Mouse (Mus musculus): ENCODE measurements around the gene Pheta1. TPM values are rescaled to one million over a fixed set of nuclear protein-coding genes. Genes with fewer than 3 reads are reported as not detected.
A peak's percentile ranks its signal among the peaks of the same experiment; 100 is the strongest.

The Pheta1 gene
- polyA plus RNA-seq, 1 experiment from 2014 or later = 24.4 TPM

DNA sequence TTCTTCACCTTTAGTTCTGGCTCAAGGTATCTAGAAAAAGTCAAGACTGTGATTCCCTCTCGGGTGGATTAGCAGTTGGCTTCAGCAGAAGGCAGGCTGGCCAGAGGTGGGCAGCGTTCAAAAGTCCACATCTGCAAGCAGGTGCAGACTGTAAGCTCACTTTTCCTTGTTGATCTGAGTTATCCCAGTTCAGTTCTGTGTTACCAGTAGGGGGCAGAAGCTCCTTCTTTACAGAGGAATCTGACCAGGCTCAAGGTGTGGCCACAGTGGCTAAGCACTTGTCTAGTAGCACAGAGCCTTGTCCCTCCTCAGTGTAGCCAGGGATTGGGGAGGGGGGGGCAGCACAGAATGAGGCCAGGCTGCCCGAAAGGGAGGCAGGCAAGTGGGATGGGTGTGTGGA, 33.7 kb upstream of the Pheta1 start:
- Histone ChIP-seq H3K27me3 (replicated peaks; ENCODE audit: control insufficient read depth, insufficient read depth, low read length) (no peaks in the 10 kb centered on the region), H3K4me1 (replicated peaks; ENCODE audit: control insufficient read depth, insufficient read depth, low read length) (no peaks in the 10 kb centered on the region), H3K9ac (ENCODE audit: low read length) (no peak overlapping the region), H3K27ac (ENCODE audit: low read depth) (no peak overlapping the region), H3K9me3 (ENCODE audit: control insufficient read depth, low read length) (no peaks in the 10 kb centered on the region), H3K4me2 (ENCODE audit: low read length) (no peak overlapping the region), H3K36me3 (ENCODE audit: control insufficient read depth, insufficient read depth, low read length) (peaks cover 99% of the 10 kb centered on the region), H3K4me3 (ENCODE audit: low read depth, low read length) (no peak overlapping the region)
- WGBS = 61% methylated on average over 3 of the region's 3 CpGs
- ATAC-seq (replicated peaks; ENCODE audit: low FRiP score, low TSS enrichment, low read depth) = peak; percentile 38; the same call in 1 of the 2 replicates
- DNase-seq (ENCODE audit: low spot score) = no peak

DNA sequence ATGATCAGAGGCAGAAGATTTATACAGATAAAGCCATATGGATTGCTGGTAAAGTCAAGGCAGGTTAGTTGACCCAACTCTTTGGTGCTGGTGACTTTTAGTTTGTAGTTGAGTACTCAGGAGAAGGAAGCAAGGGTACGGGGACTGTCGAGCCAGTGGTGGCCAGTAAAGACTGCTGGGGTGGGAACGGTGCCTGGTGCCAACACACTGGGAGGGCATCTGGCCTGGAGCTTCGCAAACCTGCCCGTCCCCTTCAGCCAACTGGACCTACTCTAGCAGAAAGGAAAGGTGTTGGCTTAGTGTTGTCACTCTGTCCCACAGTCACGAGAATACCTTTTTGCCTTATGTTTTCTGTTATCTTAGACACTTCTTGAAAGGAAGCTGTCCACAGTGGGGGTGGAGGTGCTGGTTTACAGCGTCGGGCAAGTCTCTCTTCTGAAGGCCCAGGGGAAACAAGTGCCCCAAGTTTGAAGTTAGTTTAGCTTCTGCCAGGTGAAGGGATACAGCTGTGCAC, 32.9 kb upstream of the Pheta1 start:
- no peak for ATAC-seq (replicated peaks; ENCODE audit: low FRiP score, low TSS enrichment, low read depth)

DNA sequence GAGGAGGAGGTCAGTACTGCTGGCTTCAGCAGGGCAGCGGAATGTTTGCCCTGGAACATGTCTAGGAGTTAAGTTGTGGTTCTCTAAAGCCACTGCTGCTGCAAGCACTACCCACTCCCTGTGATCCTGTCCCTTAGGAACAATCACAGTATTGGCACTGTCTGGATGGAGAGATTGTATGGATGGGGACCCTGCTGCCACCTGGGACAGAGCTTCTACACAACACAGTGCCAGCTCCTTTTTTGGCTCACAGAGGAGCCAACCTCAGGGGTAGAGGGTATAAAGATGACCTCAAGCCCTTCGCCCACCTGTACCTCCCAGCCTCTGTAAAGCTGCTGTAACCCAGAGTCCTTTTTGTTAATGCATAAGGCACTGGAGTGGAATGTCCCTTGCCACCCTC, 32.2 kb upstream of the Pheta1 start:
- ATAC-seq (replicated peaks; ENCODE audit: low FRiP score, low TSS enrichment, low read depth) (no peak), DNase-seq (ENCODE audit: low spot score) (no peak)
- Histone ChIP-seq H3K36me3 (ENCODE audit: control insufficient read depth, insufficient read depth, low read length) (peaks cover 94% of the 10 kb centered on the region), H3K9ac (ENCODE audit: low read length) (no peak overlapping the region), H3K9me3 (ENCODE audit: control insufficient read depth, low read length) (no peaks in the 10 kb centered on the region), H3K27me3 (replicated peaks; ENCODE audit: control insufficient read depth, insufficient read depth, low read length) (no peaks in the 10 kb centered on the region), H3K4me2 (ENCODE audit: low read length) (no peak overlapping the region), H3K4me1 (replicated peaks; ENCODE audit: control insufficient read depth, insufficient read depth, low read length) (no peaks in the 10 kb centered on the region), H3K4me3 (ENCODE audit: low read depth, low read length) (no peak overlapping the region), H3K27ac (ENCODE audit: low read depth) (no peak overlapping the region)
- WGBS = 91% methylated on average over 2 of the region's 2 CpGs

More for the DNA sequence above, 32.9 kb upstream of the Pheta1 start:
- no peaks in the 10 kb centered on the region for H3K9me3 ChIP-seq (ENCODE audit: control insufficient read depth, low read length)
- H3K27ac ChIP-seq (ENCODE audit: low read depth) = no peak overlapping the region
- no peak for DNase-seq (ENCODE audit: low spot score)
- 79% methylated on average over 8 of the region's 8 CpGs for WGBS
- no peak overlapping the region for H3K9ac ChIP-seq (ENCODE audit: low read length)
- no peak overlapping the region for H3K4me3 ChIP-seq (ENCODE audit: low read depth, low read length)
- no peaks in the 10 kb centered on the region for H3K4me1 ChIP-seq (replicated peaks; ENCODE audit: control insufficient read depth, insufficient read depth, low read length)
- H3K4me2 ChIP-seq (ENCODE audit: low read length) = no peak overlapping the region
- H3K36me3 ChIP-seq (ENCODE audit: control insufficient read depth, insufficient read depth, low read length) = peaks cover 94% of the 10 kb centered on the region
- no peaks in the 10 kb centered on the region for H3K27me3 ChIP-seq (replicated peaks; ENCODE audit: control insufficient read depth, insufficient read depth, low read length)

DNA sequence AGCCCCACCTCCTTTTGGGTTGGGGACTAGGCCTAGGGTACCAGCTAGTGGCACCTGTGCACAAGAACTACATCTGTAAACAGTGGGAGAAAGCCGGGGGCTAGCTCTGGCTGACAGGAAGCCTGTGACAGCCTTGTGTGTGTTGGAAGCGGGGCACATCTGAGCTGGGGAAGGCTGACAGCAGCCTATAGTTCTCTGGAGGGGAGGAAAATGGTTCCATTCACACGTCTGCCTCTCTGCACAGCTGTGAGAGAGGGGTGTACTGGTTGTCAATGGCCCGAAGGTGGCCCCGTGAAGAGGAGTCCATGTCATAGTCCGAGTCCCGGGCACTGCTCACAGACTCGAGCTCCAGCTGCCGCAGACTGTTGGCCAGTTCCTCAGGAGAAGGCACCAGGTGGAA, 31.2 kb upstream of the Pheta1 start:
- ATAC-seq (replicated peaks; ENCODE audit: low FRiP score, low TSS enrichment, low read depth) = no peak
- WGBS = 84% methylated on average over 9 of the region's 9 CpGs

DNA sequence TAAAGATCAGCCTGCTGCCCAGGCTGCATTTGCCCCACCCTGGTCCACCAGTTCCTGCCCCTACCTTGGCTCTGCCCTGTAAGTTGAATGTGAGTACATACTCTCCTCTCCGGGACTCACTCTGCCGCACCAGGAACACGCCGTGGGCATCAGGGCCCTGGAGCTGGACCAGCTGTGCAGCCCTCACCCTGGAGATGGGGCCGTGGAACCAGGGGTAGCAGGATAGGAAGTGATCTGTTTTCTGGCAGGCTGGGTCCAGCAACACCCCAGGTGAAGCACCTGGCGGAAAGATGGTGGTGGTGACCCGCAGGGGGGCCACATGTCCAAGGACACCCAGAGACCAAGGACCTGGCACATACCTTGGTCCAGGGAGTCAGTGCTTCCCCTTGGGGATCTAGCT, 30.4 kb upstream of the Pheta1 start:
- Histone ChIP-seq H3K9me3 (ENCODE audit: control insufficient read depth, low read length) (no peaks in the 10 kb centered on the region), H3K27me3 (replicated peaks; ENCODE audit: control insufficient read depth, insufficient read depth, low read length) (no peaks in the 10 kb centered on the region), H3K4me3 (ENCODE audit: low read depth, low read length) (no peak overlapping the region), H3K36me3 (ENCODE audit: control insufficient read depth, insufficient read depth, low read length) (peaks cover 83% of the 10 kb centered on the region), H3K9ac (ENCODE audit: low read length) (no peak overlapping the region), H3K27ac (ENCODE audit: low read depth) (no peak overlapping the region), H3K4me2 (ENCODE audit: low read length) (no peak overlapping the region), H3K4me1 (replicated peaks; ENCODE audit: control insufficient read depth, insufficient read depth, low read length) (no peaks in the 10 kb centered on the region)
- 93% methylated on average over 7 of the region's 7 CpGs for WGBS
- DNase-seq (ENCODE audit: low spot score) (no peak), ATAC-seq (replicated peaks; ENCODE audit: low FRiP score, low TSS enrichment, low read depth) (no peak)

More for the DNA sequence above, 31.2 kb upstream of the Pheta1 start:
- Histone ChIP-seq H3K9me3 (ENCODE audit: control insufficient read depth, low read length) (no peaks in the 10 kb centered on the region), H3K27ac (ENCODE audit: low read depth) (no peak overlapping the region), H3K4me2 (ENCODE audit: low read length) (no peak overlapping the region), H3K9ac (ENCODE audit: low read length) (no peak overlapping the region), H3K27me3 (replicated peaks; ENCODE audit: control insufficient read depth, insufficient read depth, low read length) (no peaks in the 10 kb centered on the region), H3K4me3 (ENCODE audit: low read depth, low read length) (no peak overlapping the region), H3K36me3 (ENCODE audit: control insufficient read depth, insufficient read depth, low read length) (peaks cover 85% of the 10 kb centered on the region), H3K4me1 (replicated peaks; ENCODE audit: control insufficient read depth, insufficient read depth, low read length) (no peaks in the 10 kb centered on the region)
- no peak for DNase-seq (ENCODE audit: low spot score)

DNA sequence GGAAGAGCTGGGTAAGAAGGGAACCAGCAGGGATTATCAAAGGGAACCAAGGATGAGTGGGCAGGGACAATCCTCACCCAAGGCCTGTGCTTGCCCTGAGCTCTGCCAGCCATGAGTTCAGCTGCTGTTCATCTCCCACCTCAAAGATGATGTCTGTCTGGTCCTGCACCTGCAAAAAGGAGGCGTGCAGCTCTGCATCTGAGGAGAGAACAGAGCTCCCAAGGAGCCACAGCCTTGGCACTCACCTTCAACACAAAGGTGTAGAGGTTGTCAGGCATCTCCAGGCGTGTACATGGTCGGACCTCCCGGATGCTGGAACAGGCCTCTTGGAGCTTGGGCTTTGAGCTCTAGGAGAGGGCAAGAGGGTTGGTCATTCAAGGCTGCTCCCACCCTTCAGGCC, 29.9 kb upstream of the Pheta1 start:
- DNase-seq (ENCODE audit: low spot score) (no peak), ATAC-seq (replicated peaks; ENCODE audit: low FRiP score, low TSS enrichment, low read depth) (no peak)
- no peak overlapping the region for H3K4me3 ChIP-seq (ENCODE audit: low read depth, low read length)
- no peaks in the 10 kb centered on the region for H3K27me3 ChIP-seq (replicated peaks; ENCODE audit: control insufficient read depth, insufficient read depth, low read length)
- no peak overlapping the region for H3K27ac ChIP-seq (ENCODE audit: low read depth)
- peaks cover 78% of the 10 kb centered on the region for H3K36me3 ChIP-seq (ENCODE audit: control insufficient read depth, insufficient read depth, low read length)
- 91% methylated on average over 4 of the region's 4 CpGs for WGBS
- H3K4me1 ChIP-seq (replicated peaks; ENCODE audit: control insufficient read depth, insufficient read depth, low read length) = no peaks in the 10 kb centered on the region
- H3K4me2 ChIP-seq (ENCODE audit: low read length) = no peak overlapping the region
- H3K9ac ChIP-seq (ENCODE audit: low read length) = no peak overlapping the region
- H3K9me3 ChIP-seq (ENCODE audit: control insufficient read depth, low read length) = no peaks in the 10 kb centered on the region

DNA sequence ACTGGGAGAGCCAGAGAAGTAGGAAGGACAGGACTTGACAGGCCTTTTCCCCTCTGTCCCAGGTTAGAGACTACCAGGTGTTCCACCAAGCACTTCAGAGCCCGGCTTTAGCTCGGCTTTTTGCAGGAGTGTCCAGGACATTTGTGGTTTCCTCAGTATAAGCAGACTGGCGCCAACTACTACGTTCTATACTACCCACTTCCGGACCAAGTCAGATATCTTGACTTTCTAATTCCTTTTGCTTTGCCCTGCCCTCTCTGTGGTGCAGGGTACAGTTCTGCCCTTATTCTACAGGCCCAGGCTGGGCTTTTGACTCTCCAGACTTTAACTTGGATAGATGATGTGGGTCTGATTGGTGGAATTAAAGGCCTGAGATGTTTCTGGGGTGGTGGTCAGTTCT, 29.2 kb upstream of the Pheta1 start:
- H3K4me1 ChIP-seq (replicated peaks; ENCODE audit: control insufficient read depth, insufficient read depth, low read length) = no peaks in the 10 kb centered on the region
- H3K27ac ChIP-seq (ENCODE audit: low read depth) = no peak overlapping the region
- H3K9me3 ChIP-seq (ENCODE audit: control insufficient read depth, low read length) = no peaks in the 10 kb centered on the region
- H3K4me2 ChIP-seq (ENCODE audit: low read length) = no peak overlapping the region
- 93% methylated on average over 5 of the region's 5 CpGs for WGBS
- H3K27me3 ChIP-seq (replicated peaks; ENCODE audit: control insufficient read depth, insufficient read depth, low read length) = no peaks in the 10 kb centered on the region
- H3K4me3 ChIP-seq (ENCODE audit: low read depth, low read length) = no peak overlapping the region
- H3K9ac ChIP-seq (ENCODE audit: low read length) = no peak overlapping the region
- H3K36me3 ChIP-seq (ENCODE audit: control insufficient read depth, insufficient read depth, low read length) = peaks cover 71% of the 10 kb centered on the region
- ATAC-seq (replicated peaks; ENCODE audit: low FRiP score, low TSS enrichment, low read depth) = no peak
- no peak for DNase-seq (ENCODE audit: low spot score)

DNA sequence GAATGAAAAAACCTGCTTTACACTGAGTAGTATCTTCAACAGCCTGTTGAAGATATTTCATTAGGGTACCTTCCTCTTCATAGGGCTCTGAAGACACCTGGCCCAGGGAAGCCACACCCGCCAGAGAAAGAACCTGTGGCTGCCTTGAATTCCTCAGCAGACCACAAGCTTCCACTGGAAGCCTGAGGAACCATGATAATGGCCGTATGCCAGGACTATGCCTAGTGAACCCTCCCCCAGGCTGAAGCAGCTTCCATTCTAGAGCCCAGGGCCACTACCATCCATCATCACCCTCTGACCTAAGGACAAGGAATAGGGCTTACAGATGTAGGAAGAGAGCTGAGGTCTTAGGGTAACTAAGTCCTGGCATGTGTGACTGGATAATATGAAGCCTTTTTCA, 28.6 kb upstream of the Pheta1 start:
- ATAC-seq (replicated peaks; ENCODE audit: low FRiP score, low TSS enrichment, low read depth) (no peak), DNase-seq (ENCODE audit: low spot score) (no peak)
- H3K4me1 ChIP-seq (replicated peaks; ENCODE audit: control insufficient read depth, insufficient read depth, low read length) = no peaks in the 10 kb centered on the region
- no peaks in the 10 kb centered on the region for H3K9me3 ChIP-seq (ENCODE audit: control insufficient read depth, low read length)
- peaks cover 67% of the 10 kb centered on the region for H3K36me3 ChIP-seq (ENCODE audit: control insufficient read depth, insufficient read depth, low read length)
- no peak overlapping the region for H3K9ac ChIP-seq (ENCODE audit: low read length)
- no peaks in the 10 kb centered on the region for H3K27me3 ChIP-seq (replicated peaks; ENCODE audit: control insufficient read depth, insufficient read depth, low read length)
- H3K27ac ChIP-seq (ENCODE audit: low read depth) = no peak overlapping the region
- H3K4me3 ChIP-seq (ENCODE audit: low read depth, low read length) = no peak overlapping the region
- 74% methylated on average over 2 of the region's 2 CpGs for WGBS
- no peak overlapping the region for H3K4me2 ChIP-seq (ENCODE audit: low read length)

DNA sequence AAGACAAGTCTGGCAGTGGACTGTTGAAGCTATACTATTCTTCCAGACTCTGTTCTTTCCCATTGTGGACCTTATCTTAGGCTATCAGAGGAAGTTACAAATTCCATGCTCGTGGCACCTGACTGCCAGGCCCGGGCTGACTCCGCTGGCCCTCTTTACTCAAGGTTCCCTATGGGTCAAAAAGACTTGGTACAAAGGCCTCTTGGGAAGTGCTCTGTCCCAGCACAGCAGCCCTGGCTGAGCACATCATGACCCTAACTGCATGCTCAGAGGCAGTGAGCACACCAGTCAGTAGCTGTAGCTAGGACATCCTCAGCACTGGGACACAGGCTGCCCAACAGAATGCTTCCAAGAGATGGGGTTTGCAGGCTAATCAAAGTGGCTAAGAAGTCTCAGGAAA, 28.1 kb upstream of the Pheta1 start:
- Histone ChIP-seq H3K27ac (ENCODE audit: low read depth) (no peak overlapping the region), H3K4me2 (ENCODE audit: low read length) (no peak overlapping the region), H3K4me1 (replicated peaks; ENCODE audit: control insufficient read depth, insufficient read depth, low read length) (no peaks in the 10 kb centered on the region), H3K36me3 (ENCODE audit: control insufficient read depth, insufficient read depth, low read length) (peaks cover 66% of the 10 kb centered on the region), H3K27me3 (replicated peaks; ENCODE audit: control insufficient read depth, insufficient read depth, low read length) (no peaks in the 10 kb centered on the region), H3K9ac (ENCODE audit: low read length) (no peak overlapping the region), H3K9me3 (ENCODE audit: control insufficient read depth, low read length) (no peaks in the 10 kb centered on the region), H3K4me3 (ENCODE audit: low read depth, low read length) (no peak overlapping the region)
- whole genome bisulfite sequencing = 81% methylated on average over 3 of the region's 3 CpGs
- ATAC-seq (replicated peaks; ENCODE audit: low FRiP score, low TSS enrichment, low read depth) (no peak), DNase-seq (ENCODE audit: low spot score) (no peak)

Measured in intestine, embryonic 14.5 days (tissue).